9 mouse cellular contexts compared by ENCODE assay signal in the genomic region with DNA sequence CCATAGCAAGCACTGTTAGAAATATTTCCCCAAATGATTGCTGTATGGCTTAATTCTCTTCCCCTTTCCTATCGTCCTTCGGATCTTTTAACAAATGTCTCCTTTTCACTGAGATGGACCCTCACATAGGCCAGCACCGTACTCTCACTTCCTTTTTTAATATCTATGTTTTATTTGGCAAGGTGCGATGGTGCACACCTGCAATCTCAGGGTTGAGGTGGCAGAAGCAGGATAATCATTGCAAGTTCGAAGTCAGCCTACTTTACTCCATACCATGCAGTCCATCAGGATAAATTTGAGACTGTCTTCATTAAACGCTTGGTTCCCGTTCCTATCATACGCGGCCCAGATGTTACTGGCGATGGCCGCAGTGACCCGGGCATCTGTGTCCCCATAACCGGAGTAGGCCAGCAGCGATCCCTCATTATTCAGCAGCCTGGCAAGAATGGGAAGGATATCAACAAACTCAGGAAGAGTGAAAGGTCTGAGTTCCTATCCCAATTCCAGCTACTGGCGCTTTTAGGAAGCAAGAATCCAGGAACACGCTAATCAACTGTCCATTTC. TPM values are rescaled to one million over a fixed set of nuclear protein-coding genes. Genes with fewer than 3 reads are reported as not detected.
DNase-seq lines count a peak whose midpoint lies in the region; ATAC-seq and TF ChIP-seq lines count a peak whose summit lies in the region.
"Had no signal": no experiment of that assay in that cellular context is flagged by ENCODE, and none has a peak within 500 bp of the region (broad histone marks: within the 10 kb centered on the region; RNA-seq: fewer than 3 reads in every experiment).

No protein-coding gene starts in this region.

- no peak for DNase-seq in kidney, postnatal 36 days
- DNase-seq in midbrain, postnatal 0 days (ENCODE audit: low spot score): no peak
- DNase-seq in adrenal gland, adult 8-10 months: no peak
- DNase-seq in frontal cortex, adult 2 months (ENCODE audit: extremely low spot score in 1 of 2, low spot score in 1 of 2): no peak

- no peak for TF ChIP-seq CTCF in cortical plate, adult 2 months (IDR thresholded peaks at IDR 0.05; ENCODE audit: extremely low read depth, insufficient read depth, low read length)
- TF ChIP-seq CTCF in midbrain, postnatal 0 days (IDR thresholded peaks at IDR 0.05): 0 out of 2 replicates have a peak, but pooled peaks have one; percentile 5

- ATAC-seq in kidney, embryonic 16.5 days (ENCODE audit: low FRiP score, low TSS enrichment): no peak
- no peak for ATAC-seq in hindbrain, embryonic 15.5 days (ENCODE audit: low FRiP score, low read depth)
- no peak for ATAC-seq in midbrain, postnatal 0 days (ENCODE audit: low FRiP score)
- ATAC-seq in megakaryocyte-erythroid progenitor cell, adult 5-6 weeks (replicated peaks; ENCODE audit: low FRiP score, low TSS enrichment, poor library complexity, severe bottlenecking): no peak

- no peaks in the 10 kb centered on the region for H3K27me3 ChIP-seq in kidney, embryonic 16.5 days (ENCODE audit: insufficient read depth, low read length)
- no peaks in the 10 kb centered on the region for H3K27me3 ChIP-seq in hindbrain, embryonic 15.5 days
- no peaks in the 10 kb centered on the region for H3K27me3 ChIP-seq in midbrain, postnatal 0 days (ENCODE audit: insufficient read depth, low read length)

- H3K4me1 ChIP-seq in kidney, embryonic 16.5 days (ENCODE audit: insufficient read depth, low read length): peaks cover 23% of the 10 kb centered on the region
- H3K4me1 ChIP-seq in cortical plate, adult 2 months (ENCODE audit: control insufficient read depth, insufficient read depth, low read length): no peaks in the 10 kb centered on the region; the same call in 1 of the 2 replicates
- H3K4me1 ChIP-seq in hindbrain, embryonic 15.5 days (replicated peaks): peaks cover 29% of the 10 kb centered on the region
- no peaks in the 10 kb centered on the region for H3K4me1 ChIP-seq in midbrain, postnatal 0 days (ENCODE audit: insufficient read depth, low read length)

- TF ChIP-seq POLR2A in cortical plate, adult 2 months (IDR thresholded peaks at IDR 0.05; ENCODE audit: extremely low read depth, insufficient read depth, low read length): no peak

- H3K9ac ChIP-seq in kidney, embryonic 16.5 days (replicated peaks; ENCODE audit: low read length): peak overlapping the region; percentile 84
- H3K9ac ChIP-seq in hindbrain, embryonic 15.5 days: peak overlapping the region; percentile 79
- H3K9ac ChIP-seq in midbrain, postnatal 0 days (replicated peaks; ENCODE audit: low read length, poor library complexity, severe bottlenecking): peak overlapping the region; percentile 86

- WGBS in kidney, embryonic 16.5 days: 17% methylated on average over 16 of the region's 16 CpGs
- 28% methylated on average over 16 of the region's 16 CpGs for WGBS in hindbrain, embryonic 15.5 days
- WGBS in midbrain, postnatal 0 days: 23% methylated on average over 16 of the region's 16 CpGs

- peak overlapping the region; percentile 99 for H3K27ac ChIP-seq in kidney, embryonic 16.5 days (ENCODE audit: low read length)
- H3K27ac ChIP-seq in cortical plate, adult 2 months (ENCODE audit: insufficient read depth, low read length): 0 out of 2 replicates have a peak overlapping the region, but pooled peaks have one; percentile 2
- H3K27ac ChIP-seq in hindbrain, embryonic 15.5 days (replicated peaks): peak overlapping the region; percentile 88
- peak overlapping the region; percentile 89 for H3K27ac ChIP-seq in midbrain, postnatal 0 days (ENCODE audit: low read depth, low read length)

- no peaks in the 10 kb centered on the region for H3K9me3 ChIP-seq in kidney, embryonic 16.5 days (ENCODE audit: low read length)
- H3K9me3 ChIP-seq in hindbrain, embryonic 15.5 days: no peaks in the 10 kb centered on the region
- no peaks in the 10 kb centered on the region for H3K9me3 ChIP-seq in midbrain, postnatal 0 days (ENCODE audit: low read length)

- H3K4me3 ChIP-seq in kidney, embryonic 16.5 days (ENCODE audit: low read length): peak overlapping the region; percentile 95
- H3K4me3 ChIP-seq in cortical plate, adult 2 months (ENCODE audit: insufficient read depth, low read length): peak overlapping the region; percentile 49
- peak overlapping the region; percentile 91 for H3K4me3 ChIP-seq in hindbrain, embryonic 15.5 days
- peak overlapping the region; percentile 77 for H3K4me3 ChIP-seq in midbrain, postnatal 0 days (ENCODE audit: low read depth, low read length)

- peak overlapping the region; percentile 91 for H3K4me2 ChIP-seq in kidney, embryonic 16.5 days (replicated peaks; ENCODE audit: low read depth, low read length)
- peak overlapping the region; percentile 80 for H3K4me2 ChIP-seq in hindbrain, embryonic 15.5 days
- H3K4me2 ChIP-seq in midbrain, postnatal 0 days (ENCODE audit: low read depth, low read length, poor library complexity, severe bottlenecking): peak overlapping the region; percentile 70

- H3K36me3 ChIP-seq in kidney, embryonic 16.5 days (ENCODE audit: insufficient read depth, low read length): peaks cover 19% of the 10 kb centered on the region
- peaks cover 16% of the 10 kb centered on the region for H3K36me3 ChIP-seq in hindbrain, embryonic 15.5 days
- H3K36me3 ChIP-seq in midbrain, postnatal 0 days (ENCODE audit: insufficient read depth, low read length): peaks cover 14% of the 10 kb centered on the region; the same call in 1 of the 2 replicates

RNA-seq across cellular contexts. Expression of a gene that starts 0.7 kb away (rescaled TPM):
- polyA plus RNA-seq in kidney, embryonic 16.5 days (2015; fragmentation: Nextera tagmentation; extraction: Ambion mirVana): 189 and 207 TPM in 2 replicates
- polyA plus RNA-seq in cortical plate, adult 2 months (2012; rRNA removed): 126 and 133 TPM in 2 replicates
- polyA plus RNA-seq in hindbrain, embryonic 15.5 days (2015; fragmentation: Nextera tagmentation; extraction: Ambion mirVana): 201 and 205 TPM in 2 replicates
- 46.7 and 66.0 TPM in 2 replicates for total RNA-seq in midbrain, postnatal 0 days (2014; rRNA removed)
- polyA plus RNA-seq in midbrain, postnatal 0 days (2015; fragmentation: Nextera tagmentation; extraction: Ambion mirVana): 187 and 205 TPM in 2 replicates
- total RNA-seq in megakaryocyte-erythroid progenitor cell, adult 5-6 weeks (2014; fragmentation: Nextera tagmentation): 36.4 and 68.6 TPM in 2 replicates
- total RNA-seq in megakaryocyte-erythroid progenitor cell, adult 5-6 weeks (2017): 57.0 and 87.8 TPM in 2 replicates
- 100 to 1,000 TPM; 138 to 164 (median 144) TPM for total RNA-seq in adrenal gland, adult 8-10 months (2022)
- 110 and 131 TPM in 2 replicates for polyA plus RNA-seq in frontal cortex, adult 2 months (2012; rRNA removed)

RNA-seq across cellular contexts. Expression of a gene that starts 1.4 kb away (rescaled TPM):
- polyA plus RNA-seq in kidney, embryonic 16.5 days (2015; fragmentation: Nextera tagmentation; extraction: Ambion mirVana): 52.7 and 57.8 TPM in 2 replicates
- 103 and 110 TPM in 2 replicates for polyA plus RNA-seq in cortical plate, adult 2 months (2012; rRNA removed)
- 43.6 and 47.7 TPM in 2 replicates for polyA plus RNA-seq in hindbrain, embryonic 15.5 days (2015; fragmentation: Nextera tagmentation; extraction: Ambion mirVana)
- total RNA-seq in midbrain, postnatal 0 days (2014; rRNA removed): 103 and 120 TPM in 2 replicates
- 29.7 and 30.4 TPM in 2 replicates for polyA plus RNA-seq in midbrain, postnatal 0 days (2015; fragmentation: Nextera tagmentation; extraction: Ambion mirVana)
- total RNA-seq in megakaryocyte-erythroid progenitor cell, adult 5-6 weeks (2014; fragmentation: Nextera tagmentation): 72.3 and 94.1 TPM in 2 replicates
- 52.5 and 56.0 TPM in 2 replicates for total RNA-seq in megakaryocyte-erythroid progenitor cell, adult 5-6 weeks (2017)
- 10 to 100 TPM; 64.1 to 81.3 (median 66.7) TPM for total RNA-seq in adrenal gland, adult 8-10 months (2022)
- polyA plus RNA-seq in frontal cortex, adult 2 months (2012; rRNA removed): 97.4 and 102 TPM in 2 replicates

RNA-seq across cellular contexts. Expression of a gene that starts 4.1 kb away (rescaled TPM):
- polyA plus RNA-seq in kidney, embryonic 16.5 days (2015; fragmentation: Nextera tagmentation; extraction: Ambion mirVana): 17.3 and 23.9 TPM in 2 replicates
- 0.13 and 0.36 TPM in 2 replicates for polyA plus RNA-seq in cortical plate, adult 2 months (2012; rRNA removed)
- polyA plus RNA-seq in hindbrain, embryonic 15.5 days (2015; fragmentation: Nextera tagmentation; extraction: Ambion mirVana): 0.23 TPM in 1 of 2 replicates, not detected in the other
- 0.60 TPM in 1 of 2 replicates, not detected in the other for total RNA-seq in midbrain, postnatal 0 days (2014; rRNA removed)
- polyA plus RNA-seq in midbrain, postnatal 0 days (2015; fragmentation: Nextera tagmentation; extraction: Ambion mirVana): 0.46 TPM in 1 of 2 replicates, not detected in the other
- not detected in 2 replicates for total RNA-seq in megakaryocyte-erythroid progenitor cell, adult 5-6 weeks (2014; fragmentation: Nextera tagmentation)
- total RNA-seq in megakaryocyte-erythroid progenitor cell, adult 5-6 weeks (2017): 0.14 TPM in 1 of 2 replicates, not detected in the other
- not detected for total RNA-seq in adrenal gland, adult 8-10 months (2022)
- 0.40 and 0.67 TPM in 2 replicates for polyA plus RNA-seq in frontal cortex, adult 2 months (2012; rRNA removed)
- total RNA-seq: left cerebral cortex, postnatal 36 days had no signal

RNA-seq across cellular contexts. Expression of a gene that starts 20.0 kb away (rescaled TPM):
- polyA plus RNA-seq in kidney, embryonic 16.5 days (2015; fragmentation: Nextera tagmentation; extraction: Ambion mirVana): 18.6 and 20.7 TPM in 2 replicates
- polyA plus RNA-seq in cortical plate, adult 2 months (2012; rRNA removed): 1.5 TPM in 2 replicates
- polyA plus RNA-seq in hindbrain, embryonic 15.5 days (2015; fragmentation: Nextera tagmentation; extraction: Ambion mirVana): 26.4 and 28.6 TPM in 2 replicates
- total RNA-seq in midbrain, postnatal 0 days (2014; rRNA removed): 56.9 and 58.2 TPM in 2 replicates
- 15.4 and 16.1 TPM in 2 replicates for polyA plus RNA-seq in midbrain, postnatal 0 days (2015; fragmentation: Nextera tagmentation; extraction: Ambion mirVana)
- 5.4 and 5.6 TPM in 2 replicates for total RNA-seq in megakaryocyte-erythroid progenitor cell, adult 5-6 weeks (2014; fragmentation: Nextera tagmentation)
- total RNA-seq in megakaryocyte-erythroid progenitor cell, adult 5-6 weeks (2017): 3.3 and 7.8 TPM in 2 replicates
- 1 to 10 TPM; 2.8 to 4.3 (median 3.9) TPM for total RNA-seq in adrenal gland, adult 8-10 months (2022)
- 4.5 and 4.7 TPM in 2 replicates for polyA plus RNA-seq in frontal cortex, adult 2 months (2012; rRNA removed)

RNA-seq across cellular contexts. Expression of a gene that starts 23.5 kb away (rescaled TPM):
- 269 and 323 TPM in 2 replicates for polyA plus RNA-seq in kidney, embryonic 16.5 days (2015; fragmentation: Nextera tagmentation; extraction: Ambion mirVana)
- 120 and 126 TPM in 2 replicates for polyA plus RNA-seq in cortical plate, adult 2 months (2012; rRNA removed)
- 146 and 149 TPM in 2 replicates for polyA plus RNA-seq in hindbrain, embryonic 15.5 days (2015; fragmentation: Nextera tagmentation; extraction: Ambion mirVana)
- total RNA-seq in midbrain, postnatal 0 days (2014; rRNA removed): 236 and 250 TPM in 2 replicates
- 196 and 210 TPM in 2 replicates for polyA plus RNA-seq in midbrain, postnatal 0 days (2015; fragmentation: Nextera tagmentation; extraction: Ambion mirVana)
- 200 and 308 TPM in 2 replicates for total RNA-seq in megakaryocyte-erythroid progenitor cell, adult 5-6 weeks (2014; fragmentation: Nextera tagmentation)
- 111 and 165 TPM in 2 replicates for total RNA-seq in megakaryocyte-erythroid progenitor cell, adult 5-6 weeks (2017)
- 100 to 1,000 TPM; 139 to 217 (median 172) TPM for total RNA-seq in adrenal gland, adult 8-10 months (2022)
- 111 and 131 TPM in 2 replicates for polyA plus RNA-seq in frontal cortex, adult 2 months (2012; rRNA removed)

Comparison
In these comparisons a context has a peak if more than half of its experiments do, and no peak if none do; other contexts are left out.
1. H3K27ac ChIP-seq: peak in every context shown above with its lines; median percentile 99 in kidney, embryonic 16.5 days; 89 in midbrain, postnatal 0 days; 88 in hindbrain, embryonic 15.5 days; 2 in cortical plate, adult 2 months.
2. RNA of a gene that starts 4.1 kb away (polyA plus RNA-seq): 17.3 to 23.9 TPM in kidney, embryonic 16.5 days; 0.46 TPM in midbrain, postnatal 0 days, 0.40 to 0.67 TPM in frontal cortex, adult 2 months, 0.23 TPM in hindbrain, embryonic 15.5 days and 0.13 to 0.36 TPM in cortical plate, adult 2 months; every median in the first group is over 10 times any median in the second.
3. Peak in every context shown above with its lines, with median percentiles within 50 percentile points of each other: H3K4me2 ChIP-seq, H3K4me3 ChIP-seq and H3K9ac ChIP-seq.